Mouse (Mus musculus) left cerebral cortex, postnatal 10 days (tissue): ENCODE measurements around the gene Rasal2. TPM values are rescaled to one million over a fixed set of nuclear protein-coding genes. Genes with fewer than 3 reads are reported as not detected.
A peak's percentile ranks its signal among the peaks of the same experiment; 100 is the strongest.

Source experiments
- DNase-seq, 2 experiments: peaks; one replicate each; pipeline ENCODE4 v3.0.0; 2021 to 2022; ENCODE audit warnings: low spot score in 2 of 2, mixed read lengths in 1 of 2; ENCODE audit errors: extremely low spot score in 1 of 2
- intact Hi-C: fragments of 180-260 bp; cut with DNase I; formaldehyde crosslinking; loops from one replicate; pipeline ENCODE4 v1.15.1; 2025
- total RNA-seq, 2 experiments: library from RNA; stranded (reverse); gene quantifications; 2 replicates each; pipeline ENCODE4 v1.2.3; 2021

Gene Rasal2
- total RNA-seq, 2 experiments from 2014 or later = 55.1 to 56.2 TPM

DNA sequence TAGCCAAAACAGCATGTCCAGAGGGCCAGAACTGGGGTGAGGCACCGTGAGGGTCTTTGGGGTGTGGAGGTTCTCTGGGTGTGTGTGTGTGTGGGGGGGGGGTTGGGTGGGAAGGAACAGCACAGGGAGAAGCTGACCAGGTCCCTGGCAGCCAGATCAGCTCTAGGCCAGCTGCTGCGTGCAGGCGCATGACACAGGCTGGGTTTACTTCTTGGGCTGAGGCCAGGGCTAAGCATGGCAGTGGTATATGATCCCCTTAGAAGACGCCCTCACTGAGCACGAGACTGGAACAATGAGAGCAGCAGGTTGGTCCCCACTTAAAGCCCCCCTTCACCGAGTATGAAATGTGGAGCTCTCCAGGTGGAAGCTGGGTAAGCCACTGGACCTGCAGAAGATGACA is 293.2 kb downstream of the Rasal2 start:
- intact Hi-C loops = no loop called here
- DNase-seq = no peak

DNA sequence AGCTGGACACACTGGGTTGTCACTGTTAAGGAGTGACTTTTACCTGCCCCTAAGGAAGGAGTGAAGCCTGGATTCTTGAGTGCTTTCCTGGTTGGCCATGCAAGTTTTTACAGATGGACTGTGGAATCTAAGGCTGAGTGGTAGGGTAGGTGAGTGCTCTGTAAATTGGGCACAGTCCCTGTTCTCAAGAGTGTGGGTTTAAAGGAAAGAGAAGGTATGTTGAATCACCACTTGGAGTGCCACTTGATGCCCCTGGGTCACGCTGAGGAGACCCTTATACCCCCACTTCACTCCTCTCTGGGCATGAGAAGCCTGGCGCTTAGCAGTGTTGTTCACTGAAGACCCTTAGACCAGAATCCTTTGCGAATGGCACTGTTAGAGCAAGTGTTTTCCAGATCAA is 295.0 kb downstream of the Rasal2 start:
- DNase-seq = no peak
- intact Hi-C loops = no loop called here

DNA sequence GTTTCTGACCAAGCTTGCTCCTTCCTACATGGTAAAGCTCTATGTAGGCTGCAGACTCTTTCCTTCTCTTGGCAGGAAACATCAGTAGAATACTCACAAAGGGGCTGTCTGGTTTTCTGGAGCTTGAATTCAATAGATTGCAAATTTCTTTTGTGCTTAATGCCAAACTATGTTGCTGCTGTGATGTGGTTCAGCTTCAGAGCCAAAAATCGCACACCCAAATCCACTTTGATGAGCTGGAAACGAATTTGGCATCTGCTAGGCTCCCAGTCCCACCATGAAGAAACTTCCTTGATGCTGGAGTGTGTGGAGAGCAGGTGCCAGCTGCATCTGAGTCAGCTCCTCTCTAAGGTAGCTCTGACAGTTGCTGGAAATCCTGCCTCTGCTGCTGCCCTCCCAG is 297.9 kb downstream of the Rasal2 start:
- intact Hi-C loops = no loop called here
- no peak for DNase-seq

DNA sequence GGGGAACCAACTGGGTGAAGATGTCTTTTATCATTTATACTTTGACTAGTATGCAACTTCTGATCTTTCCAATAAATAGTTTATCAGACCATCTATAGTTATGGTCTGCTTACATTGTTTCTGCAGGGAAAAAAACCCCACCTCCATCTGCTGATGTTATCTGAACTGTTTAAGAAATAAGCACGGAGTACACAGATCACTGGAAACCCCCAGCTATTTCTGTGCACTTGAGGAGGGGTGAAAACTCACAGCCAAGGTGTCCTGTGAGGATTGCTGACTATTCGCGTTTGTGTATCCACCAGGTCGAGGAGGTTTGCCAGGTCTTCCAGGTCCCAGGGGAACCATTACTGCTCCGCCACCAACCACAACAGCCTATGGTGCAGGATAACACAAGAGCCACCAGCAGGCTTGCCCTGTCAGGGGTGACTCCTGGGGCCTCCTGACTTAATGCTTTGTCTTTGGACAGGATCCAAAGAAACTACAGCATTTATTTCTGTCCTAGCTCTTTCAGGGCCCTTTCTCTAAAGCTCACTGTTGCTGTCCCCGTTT is 302.0 kb downstream of the Rasal2 start:
- DNase-seq = no peak
- intact Hi-C loops = no loop called here

DNA sequence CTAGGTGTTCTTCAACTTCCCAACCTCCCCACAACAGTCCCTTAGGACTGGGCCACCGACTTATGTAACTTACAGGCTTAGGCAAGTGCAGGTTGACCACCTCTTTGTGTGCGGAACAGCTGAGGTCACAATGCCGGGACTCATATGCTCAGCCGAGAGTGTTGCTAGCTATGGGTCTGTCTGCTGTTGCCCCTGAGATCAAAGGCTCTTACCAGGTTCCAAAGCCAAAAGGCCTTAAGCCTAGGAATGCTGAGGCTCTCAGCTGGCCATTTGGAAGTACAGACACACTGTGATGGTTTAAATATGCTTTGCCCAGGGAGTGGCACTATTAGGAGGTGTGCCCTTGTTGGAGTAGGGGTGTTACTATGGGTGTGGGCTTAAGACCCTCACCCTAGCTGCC is 303.8 kb downstream of the Rasal2 start, which contains the start of gene Tex35:
TSS of gene Tex35 (minus strand) at position 101 of the 400 bp plus-strand sequence.
- no peak for DNase-seq
- intact Hi-C loops = no loop called here

DNA sequence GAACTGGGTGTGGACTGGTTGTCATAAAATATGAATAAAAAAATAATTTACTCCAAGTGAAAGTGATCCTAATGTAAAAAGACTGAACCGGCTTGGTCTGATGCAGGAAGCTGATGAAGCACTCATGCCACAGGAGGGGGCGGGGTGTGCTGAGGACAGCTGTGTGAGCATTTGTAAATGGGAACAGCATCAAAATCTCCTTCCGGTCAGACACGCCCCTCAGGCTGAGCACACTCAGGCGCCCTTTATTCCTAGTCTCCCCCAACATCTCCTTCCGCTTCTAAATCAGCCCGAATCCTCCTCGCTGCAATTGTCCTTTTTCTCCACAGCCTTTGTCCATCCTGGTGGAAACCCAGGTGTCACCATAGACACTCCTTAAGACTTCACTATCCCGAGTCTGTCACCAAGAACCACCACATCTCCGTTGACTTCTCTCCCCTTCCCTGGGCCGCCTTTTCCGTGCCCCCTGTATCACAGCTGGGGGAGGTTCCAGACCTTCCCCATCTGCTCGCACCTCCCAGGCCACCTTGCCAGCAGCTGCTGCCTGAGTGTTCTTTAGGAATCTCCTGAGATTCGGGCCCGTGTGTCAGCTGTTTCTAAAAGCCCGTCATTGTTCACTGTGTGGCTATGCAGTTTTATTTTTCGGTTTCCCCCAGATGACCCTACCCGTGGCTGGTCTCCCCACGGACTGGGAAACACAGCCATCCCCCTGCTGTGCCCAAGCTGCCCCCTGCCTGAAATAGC is 311.1 kb downstream of the Rasal2 start:
- intact Hi-C loops = no loop called here
- peak in 1 of 2 experiments; percentile 76 for DNase-seq

DNA sequence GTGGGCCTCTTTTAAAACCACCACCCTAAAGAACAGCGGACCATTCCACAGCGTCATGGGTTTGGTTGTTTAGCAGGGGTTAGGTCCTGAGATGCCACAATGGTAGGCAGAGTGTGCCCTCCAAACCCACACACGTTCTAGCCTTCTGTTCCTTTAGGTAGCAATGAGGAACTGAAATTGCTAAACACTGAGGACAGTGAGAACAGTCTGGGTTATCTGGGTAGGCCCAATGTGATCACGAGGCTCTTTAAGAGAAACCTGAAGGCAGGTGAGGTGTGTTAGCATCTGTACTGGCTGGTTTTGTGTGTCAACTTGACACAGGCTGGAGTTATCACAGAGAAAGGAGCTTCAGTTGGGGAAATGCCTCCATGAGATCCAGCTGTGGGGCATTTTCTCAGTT is 316.9 kb downstream of the Rasal2 start:
- DNase-seq = no peak
- intact Hi-C loops = no loop called here

DNA sequence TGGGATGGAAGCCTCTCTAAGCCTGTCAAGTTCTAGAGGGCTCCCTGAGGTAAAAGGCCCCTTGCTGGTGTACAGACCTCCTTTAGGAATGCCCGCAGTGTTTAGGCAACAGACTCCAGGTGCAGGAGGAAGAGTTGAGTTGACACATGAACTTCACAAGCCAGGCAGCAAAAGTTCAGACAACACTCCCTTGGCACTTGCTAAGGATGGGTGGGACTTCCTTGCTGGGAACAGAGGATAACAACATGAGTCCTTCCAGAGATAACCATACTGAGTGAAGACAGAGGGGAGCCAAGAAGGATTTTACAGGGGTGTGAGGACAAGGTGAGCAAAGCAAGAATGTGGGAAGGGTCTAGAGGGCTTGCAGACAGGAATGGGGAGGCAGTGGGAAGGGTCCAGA is 319.8 kb downstream of the Rasal2 start:
- no peak for DNase-seq
- intact Hi-C loops = no loop called here

DNA sequence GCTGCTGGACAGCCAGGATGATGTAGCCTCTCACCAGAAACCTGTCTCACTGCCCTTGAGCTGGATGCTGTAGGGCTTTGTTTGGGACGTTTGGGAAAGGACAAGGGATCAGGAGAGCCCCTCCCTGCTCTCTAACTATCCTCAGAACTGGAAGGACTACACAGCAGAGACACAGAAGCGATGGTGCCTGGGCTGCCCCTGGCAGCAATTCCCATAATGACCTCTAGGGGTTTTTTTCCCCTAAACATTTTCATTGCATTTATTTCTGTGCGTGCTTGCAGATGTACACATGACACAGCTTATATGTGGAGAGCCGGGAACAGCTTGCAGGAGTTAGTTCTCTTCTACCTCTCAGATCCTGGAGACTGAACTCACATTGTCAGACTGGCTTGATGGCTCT is 320.3 kb downstream of the Rasal2 start:
- DNase-seq = no peak
- intact Hi-C loops = no loop called here

DNA sequence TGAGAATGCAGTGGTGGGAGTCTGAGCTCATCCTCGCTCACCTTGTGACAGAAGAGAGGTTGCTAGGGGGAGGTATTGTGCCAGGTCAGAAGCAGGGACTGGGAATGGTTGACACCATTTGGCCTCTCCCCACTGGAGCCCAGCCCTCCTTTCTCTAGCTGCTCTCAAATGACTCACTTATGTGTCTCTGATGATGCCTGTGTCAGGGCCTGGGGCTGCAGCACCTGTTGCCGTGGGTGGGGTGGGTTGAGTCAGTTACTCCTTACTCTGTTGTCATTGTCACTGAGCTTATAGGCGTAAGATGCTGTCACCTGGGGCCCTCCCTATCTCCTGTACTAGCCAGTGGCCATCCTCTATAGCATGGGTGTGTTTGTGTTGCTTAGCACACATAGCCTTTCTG is 321.6 kb downstream of the Rasal2 start:
- intact Hi-C loops = no loop called here
- no peak for DNase-seq

DNA sequence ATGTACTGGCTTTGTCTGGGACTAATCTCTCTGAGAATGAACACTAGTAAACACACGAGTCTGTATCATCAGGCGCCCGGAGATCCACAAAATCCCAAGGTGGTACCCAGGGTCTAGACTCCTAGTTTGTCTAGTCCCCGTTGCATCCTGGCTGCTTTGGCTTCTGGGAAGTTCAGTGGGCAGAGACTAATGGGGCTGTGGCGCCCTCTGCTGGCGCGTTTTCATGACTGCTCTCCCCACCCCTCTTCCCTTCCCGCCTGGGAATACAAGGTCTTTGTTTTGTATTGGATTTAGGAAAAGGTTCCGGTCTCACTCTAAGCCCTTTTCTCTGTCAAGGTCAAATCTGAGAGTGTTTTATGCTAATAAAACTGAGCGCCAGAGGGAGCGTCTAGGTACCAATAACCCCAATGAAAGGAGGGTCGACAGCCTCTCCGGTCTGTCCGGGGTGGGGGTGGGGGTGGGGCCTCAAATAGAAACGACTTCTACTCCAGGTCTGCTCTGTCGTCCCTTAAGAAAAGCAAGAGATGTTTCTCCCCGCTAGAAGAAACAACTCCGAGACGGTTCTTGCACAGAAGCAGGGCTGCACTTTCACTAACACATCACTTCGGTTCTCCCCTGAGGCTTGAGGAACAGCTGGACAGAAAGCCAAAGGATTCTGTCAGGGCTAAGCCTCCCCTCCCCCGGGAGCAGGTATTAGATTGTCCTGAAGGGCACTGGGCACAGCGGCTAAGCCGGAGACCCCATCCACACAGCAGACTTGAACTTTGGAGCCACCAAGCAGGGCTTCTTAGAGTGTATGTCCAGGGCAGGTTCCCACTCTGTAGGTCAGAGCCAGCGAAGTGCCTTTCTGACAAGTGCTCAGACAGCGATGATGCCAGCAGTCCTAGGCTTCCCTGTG is 326.0 kb downstream of the Rasal2 start:
- intact Hi-C loops = no loop called here
- DNase-seq = peak in 1 of 2 experiments; percentile 70

Other genes with a start within 250 kb of the Rasal2 start
- 1 to 10 TPM; 3.3 to 3.9 TPM for gene Cryzl2, start 46.0 kb upstream of the Rasal2 start, total RNA-seq
- under 1 TPM; 0.53 to 0.81 TPM for gene Sec16b, start 94.1 kb upstream of the Rasal2 start, total RNA-seq